ENCODE assay signal across 8 mouse cellular contexts in genomic region chr11:50915671-50916320, GRCm38 (mm10). TPM values are rescaled to one million over a fixed set of nuclear protein-coding genes. Genes with fewer than 3 reads are reported as not detected.
DNase-seq lines count a peak whose midpoint lies in the region; ATAC-seq lines count a peak whose summit lies in the region.

Gene Zfp2 (minus strand): TSS chr11:50916165.

- peak within 1 kb of the TSS; percentile 97 for H3K27ac ChIP-seq in hindbrain, embryonic 10.5 days
- H3K27ac ChIP-seq in lung, embryonic 15.5 days: peak within 1 kb of the TSS; percentile 59

- H3K9ac ChIP-seq in lung, embryonic 15.5 days: peak within 1 kb of the TSS; percentile 85

- DNase-seq in ES-CJ7 (ENCODE audit: low read depth, low spot score): peak; percentile 94
- peak; percentile 94 for DNase-seq in cerebellum, adult 18-20 months
- DNase-seq in hindbrain, embryonic 10.5 days (ENCODE audit: low spot score): peak; percentile 90
- peak; percentile 84 for DNase-seq in layer of hippocampus, adult 9-10 months (ENCODE audit: low spot score)
- DNase-seq in ovary, postnatal 10 days (ENCODE audit: low spot score): peak; percentile 76
- peak; percentile 93 for DNase-seq in thymus, postnatal 0 days (ENCODE audit: low spot score)

- H3K4me3 ChIP-seq in hindbrain, embryonic 10.5 days: peak within 1 kb of the TSS; percentile 73
- peak within 1 kb of the TSS; percentile 71 for H3K4me3 ChIP-seq in lung, embryonic 15.5 days

- peaks cover 27% of the 10 kb centered on the region for H3K9me3 ChIP-seq in hindbrain, embryonic 10.5 days
- no peaks in the 10 kb centered on the region for H3K9me3 ChIP-seq in lung, embryonic 15.5 days

- peaks cover 42% of the 10 kb centered on the region for H3K36me3 ChIP-seq in hindbrain, embryonic 10.5 days
- peaks cover 13% of the 10 kb centered on the region for H3K36me3 ChIP-seq in lung, embryonic 15.5 days

- peak; percentile 96 for ATAC-seq in frontal cortex, adult (ENCODE audit: low TSS enrichment)
- peak; percentile 97 for ATAC-seq in lung, embryonic 15.5 days (ENCODE audit: borderline replicate concordance, extremely low read depth, low FRiP score, low TSS enrichment)

- no peaks in the 10 kb centered on the region for H3K27me3 ChIP-seq in hindbrain, embryonic 10.5 days (ENCODE audit: insufficient read depth, poor library complexity, severe bottlenecking)
- H3K27me3 ChIP-seq in lung, embryonic 15.5 days: no peaks in the 10 kb centered on the region

- H3K4me2 ChIP-seq in lung, embryonic 15.5 days: peak within 1 kb of the TSS; percentile 60

- under 1% methylated on average over 47 of the region's 47 CpGs for WGBS in hindbrain, embryonic 10.5 days
- under 1% methylated on average over 47 of the region's 47 CpGs for WGBS in lung, embryonic 15.5 days

- H3K4me1 ChIP-seq in hindbrain, embryonic 10.5 days (replicated peaks): peaks cover 3% of the 10 kb centered on the region; the same call in 1 of the 2 replicates
- H3K4me1 ChIP-seq in lung, embryonic 15.5 days: 0 out of 2 replicates have a peak, but pooled peaks cover 4% of the 10 kb centered on the region

RNA-seq across cellular contexts. Expression of gene Zfp2, which starts in this region (rescaled TPM):
- 27.0 and 27.8 TPM in 2 replicates for polyA plus RNA-seq in hindbrain, embryonic 10.5 days (2016; fragmentation: Nextera tagmentation; extraction: Ambion mirVana)
- 13.0 and 13.3 TPM in 2 replicates for polyA plus RNA-seq in lung, embryonic 15.5 days (2015; fragmentation: Nextera tagmentation; extraction: Ambion mirVana)
- polyA plus RNA-seq in thymus, postnatal 0 days (2015; fragmentation: Nextera tagmentation; extraction: Ambion mirVana): 3.7 and 4.6 TPM in 2 replicates

Comparison
In these comparisons a context has a peak if more than half of its experiments do, and no peak if none do; other contexts are left out.
1. Peak in every context shown above with its lines: DNase-seq, ATAC-seq, H3K4me3 ChIP-seq and H3K27ac ChIP-seq.